In genomic region chr9:61230306-61230705, GRCm38 (mm10) we compare ENCODE assay signal across 20 mouse cellular contexts.
DNase-seq lines count a peak whose midpoint lies in the region; ATAC-seq and TF ChIP-seq lines count a peak whose summit lies in the region.
"Had no signal": no experiment of that assay in that cellular context is flagged by ENCODE, and none has a peak within 500 bp of the region (broad histone marks: within the 10 kb centered on the region; RNA-seq: fewer than 3 reads in every experiment).

No protein-coding gene starts in this region.

- peaks cover 48% of the 10 kb centered on the region for H3K27me3 ChIP-seq in midbrain, embryonic 12.5 days
- H3K27me3 ChIP-seq in midbrain, embryonic 11.5 days (ENCODE audit: control insufficient read depth, insufficient read depth, low read length), result no peaks in the 10 kb centered on the region
- no peaks in the 10 kb centered on the region; the same call in 1 of the 2 replicates for H3K27me3 ChIP-seq in midbrain, embryonic 14.5 days (ENCODE audit: control insufficient read depth, insufficient read depth, low read length)
- H3K27me3 ChIP-seq in midbrain, embryonic 15.5 days (replicated peaks), result 0 out of 2 replicates have a peak, but pooled peaks cover 6% of the 10 kb centered on the region
- H3K27me3 ChIP-seq in midbrain, embryonic 16.5 days (ENCODE audit: control insufficient read depth, insufficient read depth, low read depth, low read length), result peaks cover 3% of the 10 kb centered on the region; the same call in 1 of the 2 replicates
- H3K27me3 ChIP-seq in lung, postnatal 0 days (replicated peaks; ENCODE audit: insufficient read depth, low read length), result 0 out of 2 replicates have a peak, but pooled peaks cover 6% of the 10 kb centered on the region

- WGBS in midbrain, embryonic 12.5 days, result 70% methylated on average over 4 of the region's 4 CpGs
- 76% methylated on average over 4 of the region's 4 CpGs for WGBS in midbrain, embryonic 11.5 days
- WGBS in midbrain, embryonic 14.5 days, result 46% methylated on average over 4 of the region's 4 CpGs
- WGBS in midbrain, embryonic 15.5 days, result 59% methylated on average over 4 of the region's 4 CpGs
- WGBS in midbrain, embryonic 16.5 days, result 64% methylated on average over 4 of the region's 4 CpGs
- WGBS in lung, postnatal 0 days, result 75% methylated on average over 4 of the region's 4 CpGs

- 0 out of 2 replicates have a peak overlapping the region, but pooled peaks have one; percentile 11 for H3K27ac ChIP-seq in midbrain, embryonic 12.5 days (replicated peaks)
- no peak overlapping the region for H3K27ac ChIP-seq in midbrain, embryonic 11.5 days (ENCODE audit: low read depth, low read length)
- 0 out of 2 replicates have a peak overlapping the region, but pooled peaks have one; percentile 26 for H3K27ac ChIP-seq in midbrain, embryonic 14.5 days (replicated peaks; ENCODE audit: low read depth, low read length)
- H3K27ac ChIP-seq in midbrain, embryonic 15.5 days, result no peak overlapping the region
- no peak overlapping the region for H3K27ac ChIP-seq in midbrain, embryonic 16.5 days (ENCODE audit: low read length)
- H3K27ac ChIP-seq in lung, postnatal 0 days (ENCODE audit: low read length), result no peak overlapping the region
- H3K27ac ChIP-seq: embryonic facial prominence, embryonic 10.5 days; embryonic facial prominence, embryonic 12.5 days; forebrain, embryonic 12.5 days had no signal

- DNase-seq in midbrain, embryonic 11.5 days (ENCODE audit: low spot score, missing footprints), result no peak
- DNase-seq in midbrain, embryonic 14.5 days, result peak; percentile 72
- DNase-seq in lung, postnatal 0 days (ENCODE audit: low spot score), result no peak
- no peak for DNase-seq in left cerebral cortex, postnatal 25 days (ENCODE audit: low spot score in 2 of 2)
- DNase-seq: adrenal gland, adult 2 months; adrenal gland, postnatal 10 days; adrenal gland, postnatal 25 days; cerebellum, adult 11-12 months; cerebellum, adult 2 months; cerebellum, adult 9-10 months; cerebellum, postnatal 10 days; cerebellum, postnatal 25 days; forebrain, postnatal 0 days had no signal

- intact Hi-C loops in left cerebral cortex, postnatal 25 days (cut with DNase I), result no loop called here

- H3K9ac ChIP-seq in midbrain, embryonic 12.5 days (replicated peaks), result no peak overlapping the region
- no peak overlapping the region for H3K9ac ChIP-seq in midbrain, embryonic 11.5 days (ENCODE audit: low read length)
- H3K9ac ChIP-seq in midbrain, embryonic 14.5 days (replicated peaks; ENCODE audit: low read length), result no peak overlapping the region
- H3K9ac ChIP-seq in midbrain, embryonic 15.5 days, result no peak overlapping the region
- no peak overlapping the region for H3K9ac ChIP-seq in midbrain, embryonic 16.5 days (ENCODE audit: low read depth, low read length)
- H3K9ac ChIP-seq in lung, postnatal 0 days (replicated peaks; ENCODE audit: low read depth), result no peak overlapping the region
- H3K9ac ChIP-seq: embryonic facial prominence, embryonic 12.5 days; forebrain, embryonic 12.5 days; forebrain, postnatal 0 days had no signal

- H3K4me3 ChIP-seq in midbrain, embryonic 12.5 days, result no peak overlapping the region
- H3K4me3 ChIP-seq in midbrain, embryonic 11.5 days (ENCODE audit: low read depth, low read length), result no peak overlapping the region
- H3K4me3 ChIP-seq in midbrain, embryonic 14.5 days (replicated peaks; ENCODE audit: low read depth, low read length), result no peak overlapping the region
- no peak overlapping the region for H3K4me3 ChIP-seq in midbrain, embryonic 15.5 days
- H3K4me3 ChIP-seq in midbrain, embryonic 16.5 days (ENCODE audit: low read depth, low read length), result no peak overlapping the region
- H3K4me3 ChIP-seq in lung, postnatal 0 days (ENCODE audit: low read depth, low read length), result no peak overlapping the region
- H3K4me3 ChIP-seq: embryonic facial prominence, embryonic 10.5 days; embryonic facial prominence, embryonic 12.5 days; forebrain, embryonic 12.5 days had no signal

- TF ChIP-seq EP300 in lung, postnatal 0 days (IDR thresholded peaks at IDR 0.05), result no peak

- no peaks in the 10 kb centered on the region for H3K9me3 ChIP-seq in midbrain, embryonic 12.5 days
- no peaks in the 10 kb centered on the region for H3K9me3 ChIP-seq in midbrain, embryonic 11.5 days (ENCODE audit: control insufficient read depth, low read length)
- no peaks in the 10 kb centered on the region for H3K9me3 ChIP-seq in midbrain, embryonic 14.5 days (ENCODE audit: control insufficient read depth, low read length)
- no peaks in the 10 kb centered on the region for H3K9me3 ChIP-seq in midbrain, embryonic 15.5 days
- no peaks in the 10 kb centered on the region for H3K9me3 ChIP-seq in midbrain, embryonic 16.5 days (replicated peaks; ENCODE audit: control insufficient read depth, low read length, poor library complexity, severe bottlenecking)
- H3K9me3 ChIP-seq in lung, postnatal 0 days (ENCODE audit: low read length), result no peaks in the 10 kb centered on the region
- H3K9me3 ChIP-seq: embryonic facial prominence, embryonic 10.5 days; embryonic facial prominence, embryonic 12.5 days; forebrain, embryonic 12.5 days had no signal

- no peaks in the 10 kb centered on the region for H3K36me3 ChIP-seq in midbrain, embryonic 12.5 days
- H3K36me3 ChIP-seq in midbrain, embryonic 11.5 days (ENCODE audit: control insufficient read depth, insufficient read depth, low read length), result no peaks in the 10 kb centered on the region
- H3K36me3 ChIP-seq in midbrain, embryonic 14.5 days (ENCODE audit: control insufficient read depth, insufficient read depth, low read length), result no peaks in the 10 kb centered on the region
- H3K36me3 ChIP-seq in midbrain, embryonic 15.5 days (replicated peaks), result no peaks in the 10 kb centered on the region
- H3K36me3 ChIP-seq in midbrain, embryonic 16.5 days (ENCODE audit: control insufficient read depth, insufficient read depth, low read length), result no peaks in the 10 kb centered on the region
- no peaks in the 10 kb centered on the region for H3K36me3 ChIP-seq in lung, postnatal 0 days (ENCODE audit: insufficient read depth, low read length)
- H3K36me3 ChIP-seq: embryonic facial prominence, embryonic 10.5 days; embryonic facial prominence, embryonic 12.5 days; forebrain, embryonic 12.5 days had no signal

- H3K4me2 ChIP-seq in midbrain, embryonic 12.5 days (replicated peaks), result no peak overlapping the region
- H3K4me2 ChIP-seq in midbrain, embryonic 11.5 days, result no peak overlapping the region
- no peak overlapping the region for H3K4me2 ChIP-seq in midbrain, embryonic 14.5 days (ENCODE audit: low read length)
- H3K4me2 ChIP-seq in midbrain, embryonic 15.5 days, result no peak overlapping the region
- H3K4me2 ChIP-seq in midbrain, embryonic 16.5 days (ENCODE audit: low read length), result no peak overlapping the region
- no peak overlapping the region for H3K4me2 ChIP-seq in lung, postnatal 0 days (replicated peaks; ENCODE audit: low read depth, low read length)
- H3K4me2 ChIP-seq: embryonic facial prominence, embryonic 12.5 days; forebrain, embryonic 12.5 days had no signal

- TF ChIP-seq CTCF in lung, postnatal 0 days (IDR thresholded peaks at IDR 0.05), result no peak

- peaks cover 25% of the 10 kb centered on the region for H3K4me1 ChIP-seq in midbrain, embryonic 12.5 days
- H3K4me1 ChIP-seq in midbrain, embryonic 11.5 days (ENCODE audit: control insufficient read depth, insufficient read depth, low read length), result peaks cover 19% of the 10 kb centered on the region
- H3K4me1 ChIP-seq in midbrain, embryonic 14.5 days (ENCODE audit: control insufficient read depth, insufficient read depth, low read length), result peaks cover 21% of the 10 kb centered on the region
- peaks cover 21% of the 10 kb centered on the region for H3K4me1 ChIP-seq in midbrain, embryonic 15.5 days
- H3K4me1 ChIP-seq in midbrain, embryonic 16.5 days (ENCODE audit: control insufficient read depth, insufficient read depth, low read length), result peaks cover 15% of the 10 kb centered on the region
- H3K4me1 ChIP-seq in lung, postnatal 0 days (ENCODE audit: insufficient read depth, low read depth, low read length), result no peaks in the 10 kb centered on the region; the same call in 1 of the 2 replicates

- ATAC-seq in midbrain, embryonic 12.5 days (ENCODE audit: low FRiP score, low read depth), result no peak
- no peak for ATAC-seq in midbrain, embryonic 11.5 days (ENCODE audit: low FRiP score)
- peak; percentile 37; the same call in 1 of the 2 replicates for ATAC-seq in midbrain, embryonic 14.5 days (ENCODE audit: low FRiP score, low TSS enrichment)
- no peak for ATAC-seq in midbrain, embryonic 15.5 days (replicated peaks)
- 0 out of 2 replicates have a peak, but pooled peaks have one; percentile 41 for ATAC-seq in midbrain, embryonic 16.5 days
- ATAC-seq in lung, postnatal 0 days, result no peak
- ATAC-seq: forebrain, embryonic 14.5 days; forebrain, postnatal 0 days had no signal

Comparison
In these comparisons a context has a peak if more than half of its experiments do, and no peak if none do; other contexts are left out.
1. ATAC-seq: peak in midbrain, embryonic 14.5 days (single experiment) and midbrain, embryonic 16.5 days (single experiment); none in midbrain, embryonic 12.5 days (single experiment), midbrain, embryonic 11.5 days (single experiment), midbrain, embryonic 15.5 days (single experiment) and lung, postnatal 0 days (single experiment).
2. H3K27ac ChIP-seq: peak in midbrain, embryonic 12.5 days (single experiment) and midbrain, embryonic 14.5 days (single experiment); none in midbrain, embryonic 11.5 days (single experiment), midbrain, embryonic 15.5 days (single experiment), midbrain, embryonic 16.5 days (single experiment) and lung, postnatal 0 days (single experiment).